Mouse (Mus musculus): ENCODE data around the gene Glrx5.

- TF ChIP-seq GATA1 (IDR thresholded peaks at IDR 0.05; ENCODE audit: low read length) (no peak), TAL1 (IDR thresholded peaks at IDR 0.05; ENCODE audit: low read length) (no peak)
Observed at GRCm38 (mm10) chr12:105012314-105012713, 20.2 kb upstream of the Glrx5 start.
